Mouse (Mus musculus): ENCODE results near the gene Ikzf2.

DNA sequence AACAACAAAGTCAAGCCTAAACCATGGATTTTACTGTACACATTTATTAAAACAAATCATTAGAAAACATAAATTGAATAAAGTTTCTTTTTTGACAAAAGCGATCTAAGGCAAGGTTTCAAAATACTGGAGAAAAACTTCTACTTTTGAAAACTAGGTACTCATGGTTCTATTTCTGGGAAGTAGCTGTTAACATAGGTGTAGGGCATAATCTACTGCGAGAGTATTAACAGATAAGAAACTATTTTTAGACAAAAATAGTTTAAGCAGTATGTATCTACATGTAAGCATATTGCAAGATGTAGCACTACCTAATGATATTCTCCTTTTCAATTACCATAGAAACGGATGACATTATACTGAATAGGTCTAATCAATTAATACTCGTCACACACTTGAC lies 137.1 kb downstream of the Ikzf2 start:
- TF ChIP-seq CTCF (IDR thresholded peaks at IDR 0.05; ENCODE audit: extremely low read depth, insufficient read depth, low read length) (no peak), POLR2A (IDR thresholded peaks at IDR 0.05; ENCODE audit: extremely low read depth, insufficient read depth, low read length) (no peak)
